Mouse (Mus musculus): ENCODE measurements around the gene Mlh1. TPM values are rescaled to one million over a fixed set of nuclear protein-coding genes. Genes with fewer than 3 reads are reported as not detected.

Gene Mlh1
- polyA plus RNA-seq, 1 experiment from 2014 or later, result 52.7 TPM

DNA sequence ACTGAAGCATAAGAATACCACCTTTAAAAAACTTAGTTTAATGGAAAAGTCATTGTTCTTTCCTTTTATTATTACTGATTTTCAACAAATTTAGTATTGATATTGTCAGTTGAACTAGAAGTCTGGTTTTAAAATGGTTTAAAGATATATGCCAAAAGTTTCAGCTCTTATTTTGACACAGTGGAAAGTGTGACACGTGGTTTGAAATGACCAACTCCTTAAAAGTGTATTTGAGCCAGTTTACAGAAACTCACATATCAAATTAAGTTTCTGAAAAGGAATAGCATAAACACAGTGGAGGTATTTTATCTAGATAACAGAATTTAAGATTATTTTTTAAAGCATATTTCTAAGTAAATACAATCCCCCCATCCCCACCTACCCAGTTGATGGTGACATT lies 2.4 kb upstream of the Mlh1 start:
- peaks cover 50% of the 10 kb centered on the region for H3K4me1 ChIP-seq
- peak overlapping the region; percentile 69 for H3K4me3 ChIP-seq
- no peak for DNase-seq (ENCODE audit: low spot score)
- no peaks in the 10 kb centered on the region for H3K9me3 ChIP-seq
- H3K27ac ChIP-seq (replicated peaks), result no peak overlapping the region
- WGBS, result 90% methylated on average over 1 of the region's 1 CpGs
- peaks cover 59% of the 10 kb centered on the region for H3K36me3 ChIP-seq (replicated peaks)
- H3K27me3 ChIP-seq (replicated peaks; ENCODE audit: low read depth, poor library complexity, severe bottlenecking), result no peaks in the 10 kb centered on the region

DNA sequence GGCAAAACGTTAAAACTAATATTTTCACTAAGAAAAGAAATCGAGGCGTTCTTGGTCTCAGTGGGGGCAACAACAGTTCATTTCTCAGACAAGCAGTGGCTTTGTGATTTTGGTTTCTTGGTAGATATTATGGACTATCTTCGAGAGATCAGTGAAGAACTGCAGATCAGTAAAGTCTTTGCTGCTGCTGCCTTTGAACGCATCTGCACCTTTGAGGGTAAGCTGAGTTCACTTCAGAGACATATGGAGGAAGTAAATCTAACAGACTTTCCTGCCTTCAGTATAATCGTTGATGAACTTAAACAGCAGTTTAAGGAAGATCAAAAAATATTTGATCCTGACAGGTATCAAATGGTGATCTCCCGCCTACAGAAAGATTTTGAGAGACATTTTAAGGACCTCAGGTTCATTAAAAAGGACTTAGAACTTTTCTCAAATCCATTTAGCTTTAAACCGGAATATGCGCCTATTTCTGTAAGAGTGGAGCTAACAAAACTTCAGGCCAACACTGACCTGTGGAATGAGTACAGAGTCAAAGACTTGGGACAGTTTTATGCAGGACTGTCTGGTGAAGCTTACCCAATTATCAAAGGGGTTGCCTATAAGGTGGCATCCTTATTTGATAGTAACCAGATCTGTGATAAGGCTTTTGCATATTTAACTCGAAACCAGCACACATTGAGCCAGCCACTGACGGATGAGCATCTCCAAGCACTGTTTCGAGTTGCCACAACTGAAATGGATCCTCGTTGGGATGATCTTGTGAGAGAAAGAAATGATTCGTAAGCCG lies 1.6 kb upstream of the Mlh1 start:
- no peak for DNase-seq (ENCODE audit: low spot score)
- peaks cover 50% of the 10 kb centered on the region for H3K4me1 ChIP-seq
- H3K4me3 ChIP-seq, result peak overlapping the region; percentile 69
- peaks cover 51% of the 10 kb centered on the region for H3K36me3 ChIP-seq (replicated peaks)
- no peaks in the 10 kb centered on the region for H3K27me3 ChIP-seq (replicated peaks; ENCODE audit: low read depth, poor library complexity, severe bottlenecking)
- WGBS, result 82% methylated on average over 15 of the region's 15 CpGs
- H3K9me3 ChIP-seq, result no peaks in the 10 kb centered on the region
- no peak overlapping the region for H3K27ac ChIP-seq (replicated peaks)

DNA sequence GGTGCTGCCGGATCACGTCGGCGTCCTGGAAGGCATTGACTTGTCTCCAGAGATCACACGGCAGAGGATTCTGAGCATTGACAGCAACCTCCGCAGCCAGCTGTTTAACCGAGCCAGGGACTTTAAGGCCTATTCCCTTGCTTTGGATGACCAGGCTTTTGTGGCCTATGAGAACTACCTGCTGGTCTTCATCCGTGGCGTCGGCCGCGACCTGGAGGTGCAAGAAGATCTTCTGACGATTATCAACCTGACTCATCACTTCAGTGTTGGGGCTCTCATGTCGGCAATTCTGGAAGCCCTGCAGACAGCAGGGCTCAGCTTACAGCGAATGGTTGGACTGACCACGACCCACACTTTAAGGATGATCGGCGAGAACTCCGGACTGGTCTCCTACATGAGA lies 765 bp upstream of the Mlh1 start:
- Histone ChIP-seq H3K4me1 (peaks cover 50% of the 10 kb centered on the region), H3K27ac (replicated peaks) (peak overlapping the region; percentile 96), H3K4me3 (peak overlapping the region; percentile 69), H3K9me3 (no peaks in the 10 kb centered on the region), H3K27me3 (replicated peaks; ENCODE audit: low read depth, poor library complexity, severe bottlenecking) (no peaks in the 10 kb centered on the region), H3K36me3 (replicated peaks) (peaks cover 51% of the 10 kb centered on the region)
- DNase-seq (ENCODE audit: low spot score), result no peak
- 17% methylated on average over 19 of the region's 19 CpGs for WGBS

DNA sequence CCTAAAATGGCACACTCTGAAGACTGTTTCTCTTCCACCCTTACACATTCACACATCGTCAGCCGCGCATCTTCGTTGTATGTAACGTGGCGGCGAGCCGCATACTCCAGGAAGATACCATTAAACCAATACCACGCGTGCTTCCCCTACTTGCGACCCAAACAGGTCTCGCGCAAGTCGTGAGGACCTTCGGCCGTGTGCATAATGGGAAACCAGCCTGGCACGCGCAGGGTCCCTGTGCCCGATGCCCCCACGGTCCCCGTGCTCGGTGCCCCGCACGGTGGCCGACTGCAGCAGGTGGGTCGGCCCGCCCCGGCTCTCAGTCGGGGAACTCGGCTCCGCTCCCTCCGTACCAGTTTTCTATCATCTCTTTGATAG lies 546 bp downstream of the Mlh1 start:
- H3K36me3 ChIP-seq (replicated peaks), result peaks cover 51% of the 10 kb centered on the region
- H3K27me3 ChIP-seq (replicated peaks; ENCODE audit: low read depth, poor library complexity, severe bottlenecking), result no peaks in the 10 kb centered on the region
- H3K27ac ChIP-seq (replicated peaks), result peak overlapping the region; percentile 96
- under 1% methylated on average over 32 of the region's 32 CpGs for WGBS
- no peaks in the 10 kb centered on the region for H3K9me3 ChIP-seq
- DNase-seq (ENCODE audit: low spot score), result no peak
- peaks cover 44% of the 10 kb centered on the region for H3K4me1 ChIP-seq
- H3K4me3 ChIP-seq, result peak overlapping the region; percentile 69

DNA sequence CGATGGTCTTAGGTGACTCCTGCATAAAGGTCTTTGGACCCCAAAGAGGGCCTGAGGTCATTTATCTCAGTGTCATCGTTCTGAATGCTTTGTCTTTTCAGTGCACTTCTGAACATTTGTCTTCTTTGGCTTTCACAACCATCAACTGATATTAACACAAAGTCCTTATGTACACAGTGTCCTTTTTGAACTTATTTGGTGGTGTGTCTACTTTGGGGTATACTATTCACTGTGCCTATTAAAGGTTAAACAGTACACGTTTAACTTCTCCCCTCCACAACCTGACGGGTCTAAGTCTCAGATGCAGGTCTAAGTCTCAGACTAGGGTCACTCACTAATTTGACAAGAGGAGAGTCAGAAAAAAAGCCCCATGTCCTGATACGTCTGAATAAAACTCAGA lies 985 bp downstream of the Mlh1 start:
- Histone ChIP-seq H3K9me3 (no peaks in the 10 kb centered on the region), H3K27me3 (replicated peaks; ENCODE audit: low read depth, poor library complexity, severe bottlenecking) (no peaks in the 10 kb centered on the region), H3K4me3 (peak overlapping the region; percentile 69), H3K27ac (replicated peaks) (peak overlapping the region; percentile 96), H3K36me3 (replicated peaks) (peaks cover 49% of the 10 kb centered on the region), H3K4me1 (peaks cover 41% of the 10 kb centered on the region)
- WGBS, result 18% methylated on average over 5 of the region's 5 CpGs
- DNase-seq (ENCODE audit: low spot score), result no peak

DNA sequence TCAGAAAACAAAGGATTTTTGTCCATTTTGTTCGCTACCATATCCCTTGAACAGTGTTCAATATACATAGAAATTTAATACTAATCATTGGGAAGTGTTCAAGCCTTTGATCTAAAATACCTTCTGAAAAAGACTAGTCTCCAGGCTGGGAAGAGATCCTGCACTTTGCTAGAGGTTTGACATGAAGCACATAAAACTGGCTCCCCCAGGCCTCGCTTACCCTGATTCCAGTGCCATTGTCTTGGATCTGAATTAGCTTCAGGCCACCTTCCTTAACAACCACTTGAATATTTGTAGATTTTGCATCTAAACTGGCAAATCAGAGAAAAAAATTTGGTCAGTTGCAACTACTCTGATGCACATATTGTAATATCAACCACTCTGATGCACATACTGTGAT lies 3.6 kb downstream of the Mlh1 start:
- WGBS, result 96% methylated on average over 2 of the region's 2 CpGs
- Histone ChIP-seq H3K4me1 (peaks cover 15% of the 10 kb centered on the region), H3K36me3 (replicated peaks) (peaks cover 48% of the 10 kb centered on the region), H3K9me3 (no peaks in the 10 kb centered on the region), H3K4me3 (no peak overlapping the region), H3K27ac (replicated peaks) (no peak overlapping the region), H3K27me3 (replicated peaks; ENCODE audit: low read depth, poor library complexity, severe bottlenecking) (no peaks in the 10 kb centered on the region)
- DNase-seq (ENCODE audit: low spot score), result no peak

DNA sequence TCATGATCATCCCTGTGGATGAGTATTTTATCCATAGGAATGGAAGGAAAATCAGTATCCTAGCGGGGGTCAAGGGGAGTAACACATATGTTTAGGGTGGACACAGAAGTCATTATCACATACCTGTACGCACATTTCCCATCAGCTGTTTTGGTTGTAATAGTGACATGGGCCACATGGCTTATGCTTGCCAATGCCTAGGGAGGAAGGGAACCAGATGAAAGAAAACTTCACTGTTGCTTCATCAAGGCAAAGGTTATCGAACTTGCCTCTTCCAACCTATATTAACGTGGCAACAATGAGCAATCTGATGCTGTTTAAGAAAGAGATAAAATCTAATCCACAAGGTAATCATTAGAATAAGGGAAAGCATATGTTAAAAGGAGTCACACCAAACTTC lies 10.2 kb downstream of the Mlh1 start:
- Histone ChIP-seq H3K27ac (replicated peaks) (no peak overlapping the region), H3K27me3 (replicated peaks; ENCODE audit: low read depth, poor library complexity, severe bottlenecking) (no peaks in the 10 kb centered on the region), H3K9me3 (no peaks in the 10 kb centered on the region), H3K36me3 (replicated peaks) (peaks cover 91% of the 10 kb centered on the region), H3K4me3 (no peak overlapping the region), H3K4me1 (peaks cover 10% of the 10 kb centered on the region; the same call in 1 of the 2 replicates)
- no peak for DNase-seq (ENCODE audit: low spot score)
- WGBS, result 91% methylated on average over 4 of the region's 4 CpGs

DNA sequence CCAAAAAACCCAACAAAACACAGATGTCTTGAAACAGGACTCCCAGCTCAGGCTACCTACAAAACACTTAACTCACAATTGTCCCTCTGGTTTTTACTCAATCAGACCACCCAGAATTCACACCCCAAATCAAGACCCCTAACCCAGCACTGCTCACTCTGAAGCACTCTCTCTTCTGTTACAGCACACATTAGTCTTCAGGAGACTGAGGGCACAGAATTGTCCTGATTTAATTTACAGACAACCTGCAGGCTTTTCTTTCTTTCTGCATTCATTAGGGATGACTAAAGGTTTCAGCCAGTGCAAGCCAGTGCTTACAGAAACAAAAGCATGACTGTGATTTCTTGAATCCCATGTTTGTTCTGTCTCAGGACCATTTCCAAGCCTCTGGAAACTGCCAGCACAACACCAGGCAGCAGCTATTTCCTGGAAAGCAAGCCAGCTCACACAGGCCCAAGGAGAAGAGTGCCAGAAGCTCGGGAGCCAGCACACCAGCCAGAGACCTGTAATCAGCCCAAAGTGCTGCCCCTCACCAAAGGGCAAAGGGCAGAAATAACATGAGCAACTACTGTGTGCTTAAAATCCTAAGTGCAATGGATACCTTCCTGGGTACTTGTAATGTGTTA lies 11.1 kb downstream of the Mlh1 start:
- H3K4me1 ChIP-seq, result peaks cover 10% of the 10 kb centered on the region; the same call in 1 of the 2 replicates
- 47% methylated on average over 1 of the region's 1 CpGs for WGBS
- peaks cover 91% of the 10 kb centered on the region for H3K36me3 ChIP-seq (replicated peaks)
- H3K27ac ChIP-seq (replicated peaks), result no peak overlapping the region
- no peak overlapping the region for H3K4me3 ChIP-seq
- H3K9me3 ChIP-seq, result no peaks in the 10 kb centered on the region
- no peaks in the 10 kb centered on the region for H3K27me3 ChIP-seq (replicated peaks; ENCODE audit: low read depth, poor library complexity, severe bottlenecking)
- DNase-seq (ENCODE audit: low spot score), result no peak

DNA sequence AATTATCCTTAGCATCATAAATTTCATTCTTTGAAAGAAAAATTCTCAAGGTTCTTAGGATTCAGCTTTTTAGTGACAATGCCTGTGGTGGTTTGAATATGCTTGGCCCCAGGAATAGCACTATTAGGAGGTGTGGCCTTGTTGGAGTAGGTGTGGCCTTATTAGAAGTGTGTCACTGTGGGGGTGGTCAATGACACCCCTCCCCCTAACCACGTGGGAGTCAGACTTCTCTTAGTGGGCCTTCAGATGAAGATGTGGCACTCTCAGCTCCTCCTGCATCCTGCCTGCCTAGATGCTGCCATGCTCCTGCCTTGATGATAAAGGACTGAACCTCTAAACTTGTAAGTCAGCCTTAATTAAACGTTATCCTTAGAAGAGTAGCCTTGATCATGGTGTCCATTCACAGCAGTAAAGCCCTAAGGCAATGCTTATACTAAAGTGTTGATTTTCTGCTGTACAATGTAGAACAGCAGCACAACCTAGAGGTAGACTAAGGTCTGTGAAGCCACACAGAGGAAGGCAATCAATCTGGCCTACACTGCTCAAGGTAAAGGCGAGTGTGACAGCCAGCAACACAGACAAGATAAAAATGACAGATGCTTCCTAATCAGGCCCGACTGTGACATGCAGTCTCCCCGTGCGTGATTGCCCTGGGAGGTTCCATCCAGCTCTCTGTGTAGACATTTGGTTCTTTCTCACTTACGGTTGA lies 19.3 kb downstream of the Mlh1 start:
- no peaks in the 10 kb centered on the region for H3K4me1 ChIP-seq
- peaks cover 96% of the 10 kb centered on the region for H3K36me3 ChIP-seq (replicated peaks)
- H3K4me3 ChIP-seq, result no peak overlapping the region
- H3K27me3 ChIP-seq (replicated peaks; ENCODE audit: low read depth, poor library complexity, severe bottlenecking), result no peaks in the 10 kb centered on the region
- H3K27ac ChIP-seq (replicated peaks), result no peak overlapping the region
- no peak for DNase-seq (ENCODE audit: low spot score)
- WGBS, result 82% methylated on average over 7 of the region's 7 CpGs
- no peaks in the 10 kb centered on the region for H3K9me3 ChIP-seq

DNA sequence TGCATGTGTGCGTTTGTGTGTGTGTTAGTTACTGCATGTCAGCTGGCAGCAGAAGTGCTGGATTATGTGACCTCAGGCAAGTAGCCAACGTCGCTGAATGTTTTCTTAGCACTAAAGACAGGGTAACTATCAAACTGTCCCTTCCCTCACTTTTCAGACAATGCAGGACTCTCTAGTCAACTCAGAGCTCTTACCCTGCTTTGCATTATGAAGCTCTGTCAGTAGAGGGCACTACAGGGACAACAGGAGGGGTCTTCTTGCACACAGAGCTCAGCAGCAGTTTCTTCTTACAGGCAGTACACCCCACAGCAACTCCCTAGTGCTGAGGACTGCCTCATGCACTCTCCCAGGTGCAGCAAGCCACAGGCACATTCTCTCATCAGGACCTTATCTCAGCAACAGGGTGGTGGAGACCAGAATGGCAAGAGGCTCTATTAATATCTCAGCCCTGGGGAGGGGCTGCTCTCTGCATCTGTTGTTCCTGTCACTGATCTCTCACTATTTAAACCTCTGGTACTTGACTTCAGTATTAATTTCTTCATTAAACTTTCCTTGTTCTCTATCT lies 23.8 kb downstream of the Mlh1 start:
- H3K27me3 ChIP-seq (replicated peaks; ENCODE audit: low read depth, poor library complexity, severe bottlenecking), result no peaks in the 10 kb centered on the region
- H3K4me1 ChIP-seq, result no peaks in the 10 kb centered on the region
- H3K4me3 ChIP-seq, result no peak overlapping the region
- no peak overlapping the region for H3K27ac ChIP-seq (replicated peaks)
- no peak for DNase-seq (ENCODE audit: low spot score)
- no peaks in the 10 kb centered on the region for H3K9me3 ChIP-seq
- H3K36me3 ChIP-seq (replicated peaks), result peaks cover 88% of the 10 kb centered on the region
- 86% methylated on average over 3 of the region's 3 CpGs for WGBS

DNA sequence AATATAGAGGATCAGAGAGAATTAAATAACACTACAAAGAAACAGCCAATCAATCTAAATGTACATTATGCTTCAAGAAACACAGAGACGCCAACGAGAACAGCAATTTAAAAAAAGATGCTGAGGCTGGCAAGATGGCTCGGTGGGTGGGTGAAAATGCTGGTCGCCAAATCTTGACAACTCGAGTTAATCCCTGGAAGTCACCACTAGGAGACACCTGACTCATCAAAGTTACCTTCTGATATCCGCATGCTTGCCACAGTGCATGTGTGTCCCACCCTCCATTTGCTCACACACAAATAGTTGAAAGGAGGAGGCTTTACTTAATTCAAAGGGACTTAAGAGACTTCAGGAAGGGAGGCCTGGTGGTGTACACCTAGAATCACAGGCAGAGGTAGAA lies 26.0 kb downstream of the Mlh1 start:
- peaks cover 85% of the 10 kb centered on the region for H3K36me3 ChIP-seq (replicated peaks)
- H3K4me1 ChIP-seq, result no peaks in the 10 kb centered on the region
- WGBS, result 88% methylated on average over 6 of the region's 6 CpGs
- no peak for DNase-seq (ENCODE audit: low spot score)
- H3K27ac ChIP-seq (replicated peaks), result no peak overlapping the region
- no peak overlapping the region for H3K4me3 ChIP-seq
- H3K27me3 ChIP-seq (replicated peaks; ENCODE audit: low read depth, poor library complexity, severe bottlenecking), result no peaks in the 10 kb centered on the region
- no peaks in the 10 kb centered on the region for H3K9me3 ChIP-seq

DNA sequence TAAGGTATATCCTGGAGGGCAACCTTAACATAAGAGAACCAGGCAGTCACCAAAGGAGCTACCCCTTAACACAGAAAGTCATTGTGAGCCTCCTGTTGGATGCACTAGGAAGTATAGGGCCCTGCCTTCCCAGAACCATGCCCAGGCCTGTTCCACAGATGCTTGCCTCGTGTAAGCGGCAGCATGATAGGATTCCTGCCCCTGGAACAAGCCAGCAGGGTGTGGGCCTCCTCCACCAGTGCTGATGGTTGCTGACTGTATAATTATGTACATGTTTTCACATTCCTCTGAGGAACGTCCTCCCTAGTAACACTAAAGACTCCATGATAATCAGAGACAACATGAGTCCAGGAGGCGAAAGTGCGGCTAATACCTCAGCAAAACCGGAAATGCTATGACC lies 28.2 kb downstream of the Mlh1 start:
- Histone ChIP-seq H3K9me3 (no peaks in the 10 kb centered on the region), H3K27ac (replicated peaks) (no peak overlapping the region), H3K4me3 (no peak overlapping the region), H3K27me3 (replicated peaks; ENCODE audit: low read depth, poor library complexity, severe bottlenecking) (no peaks in the 10 kb centered on the region), H3K4me1 (no peaks in the 10 kb centered on the region), H3K36me3 (replicated peaks) (peaks cover 85% of the 10 kb centered on the region)
- no peak for DNase-seq (ENCODE audit: low spot score)
- WGBS, result 91% methylated on average over 6 of the region's 6 CpGs

All from embryonic facial prominence, embryonic 10.5 days (tissue).